Mouse (Mus musculus): ENCODE measurements around the gene Trub2. TPM values are rescaled to one million over a fixed set of nuclear protein-coding genes. Genes with fewer than 3 reads are reported as not detected.

Gene Trub2
- total and polyA plus RNA-seq, 3 experiments = 32.6 to 41.4 (median 39.0) TPM

- Histone ChIP-seq H3K79me2 (replicated peaks; ENCODE audit: control insufficient read depth, extremely low read depth, insufficient read depth, poor library complexity, severe bottlenecking) (no peaks in the 10 kb centered on the region), H3K27me3 (replicated peaks) (no peaks in the 10 kb centered on the region), H3K4me1 (ENCODE audit: control insufficient read depth in 1 of 2, insufficient read depth in 2 of 2) (no peaks in the 10 kb centered on the region), H3K36me3 (replicated peaks in 1 of 2; ENCODE audit: control insufficient read depth in 1 of 2, insufficient read depth in 1 of 2, low read length in 1 of 2) (peaks cover 4 to 10% of the 10 kb centered on the region in 2 experiments), H3K4me3 (replicated peaks in 1 of 3; ENCODE audit: low read depth in 2 of 3, low read length in 2 of 3, poor library complexity in 1 of 3) (no peak within 1 kb of the TSS), H3K4me2 (ENCODE audit: insufficient read depth, low read depth, poor library complexity, severe bottlenecking) (peak within 1 kb of the TSS; percentile 46), H3K9ac (ENCODE audit: insufficient read depth, low read depth) (no peak within 1 kb of the TSS), H3K27ac (ENCODE audit: insufficient read depth, low read depth) (no peak within 1 kb of the TSS), H3K9me3 (replicated peaks; ENCODE audit: low read length) (no peaks in the 10 kb centered on the region)
- no peak for DNase-seq (ENCODE audit: extremely low read depth)
- in situ Hi-C loops (cut with MboI; ENCODE audit: low pct_ligation_motif_present, low pct_unique_long_range_greater_than_20kb, low sequenced_read_pairs) = no loop called here
- dilution Hi-C loops (cut with MboI; ENCODE audit: extremely low pct_ligation_motif_present, extremely low pct_unique_long_range_greater_than_20kb, low sequenced_read_pairs) = no loop called here
- TF ChIP-seq TCF12 (IDR thresholded peaks at IDR 0.05; ENCODE audit: low read depth, low read length) = no peak
- TF ChIP-seq BHLHE40 (IDR thresholded peaks at IDR 0.05; ENCODE audit: low read depth, low read length) = no peak
- TF ChIP-seq SIN3A (IDR thresholded peaks at IDR 0.05; ENCODE audit: low read length) = no peak
- no peak for TF ChIP-seq NELFE (IDR thresholded peaks at IDR 0.05; ENCODE audit: low read depth, low read length)
- TF ChIP-seq CTCF (conservative IDR thresholded peaks at IDR 0.05 in 1 of 2, IDR thresholded peaks at IDR 0.05 in 1 of 2; ENCODE audit: low read depth in 2 of 2, low read length in 2 of 2) = no peak
Observed at GRCm38 (mm10) chr2:29820025-29820817, 31.9 kb upstream of the Trub2 start, which contains the start of gene Urm1. Urm1 (plus strand) TSS chr2:29820075.

GRCm38 (mm10) chr2:29819363-29819762, 31.1 kb upstream of the Trub2 start:
- H3K9ac ChIP-seq (ENCODE audit: insufficient read depth, low read depth) = no peak overlapping the region
- peaks cover 4 to 14% of the 10 kb centered on the region in 2 experiments for H3K36me3 ChIP-seq (replicated peaks in 1 of 2; ENCODE audit: control insufficient read depth in 1 of 2, insufficient read depth in 1 of 2, low read length in 1 of 2)
- DNase-seq (ENCODE audit: extremely low read depth) = no peak
- H3K27me3 ChIP-seq (replicated peaks) = no peaks in the 10 kb centered on the region
- H3K27ac ChIP-seq (ENCODE audit: insufficient read depth, low read depth) = no peak overlapping the region
- no peaks in the 10 kb centered on the region for H3K9me3 ChIP-seq (replicated peaks; ENCODE audit: low read length)
- in situ Hi-C loops (cut with MboI; ENCODE audit: low pct_ligation_motif_present, low pct_unique_long_range_greater_than_20kb, low sequenced_read_pairs) = loop anchor here (5.0 kb wide), 1 partner anchor 38 kb away; no protein-coding TSS in a partner anchor
- no peaks in the 10 kb centered on the region for H3K79me2 ChIP-seq (replicated peaks; ENCODE audit: control insufficient read depth, extremely low read depth, insufficient read depth, poor library complexity, severe bottlenecking)
- dilution Hi-C loops (cut with MboI; ENCODE audit: extremely low pct_ligation_motif_present, extremely low pct_unique_long_range_greater_than_20kb, low sequenced_read_pairs) = no loop called here
- no peak for TF ChIP-seq MAFK (IDR thresholded peaks at IDR 0.05; ENCODE audit: insufficient replicate concordance, low read length)
- no peak for TF ChIP-seq EP300 (IDR thresholded peaks at IDR 0.05; ENCODE audit: low read length)
- no peak for TF ChIP-seq CTCF (conservative IDR thresholded peaks at IDR 0.05 in 1 of 2, IDR thresholded peaks at IDR 0.05 in 1 of 2; ENCODE audit: low read depth in 2 of 2, low read length in 2 of 2)
- TF ChIP-seq NRF1 (IDR thresholded peaks at IDR 0.05; ENCODE audit: low read depth, low read length) = no peak
- no peak for TF ChIP-seq E2F4 (IDR thresholded peaks at IDR 0.05; ENCODE audit: insufficient replicate concordance, low read depth, low read length)
- no peak for TF ChIP-seq IRF4 (IDR thresholded peaks at IDR 0.05; ENCODE audit: low read depth, low read length)
- TF ChIP-seq MXI1 (IDR thresholded peaks at IDR 0.05; ENCODE audit: low read depth, low read length) = no peak
- TF ChIP-seq RAD21 (IDR thresholded peaks at IDR 0.05; ENCODE audit: low read depth, low read length) = no peak
- no peak overlapping the region for H3K4me3 ChIP-seq (replicated peaks in 1 of 3; ENCODE audit: low read depth in 2 of 3, low read length in 2 of 3, poor library complexity in 1 of 3)
- H3K4me2 ChIP-seq (ENCODE audit: insufficient read depth, low read depth, poor library complexity, severe bottlenecking) = no peak overlapping the region
- no peaks in the 10 kb centered on the region for H3K4me1 ChIP-seq (ENCODE audit: control insufficient read depth in 1 of 2, insufficient read depth in 2 of 2)
